Mouse (Mus musculus) adrenal gland, postnatal 10 days (tissue): ENCODE measurements around the gene Pnpla5. TPM values are rescaled to one million over a fixed set of nuclear protein-coding genes. Genes with fewer than 3 reads are reported as not detected.
"Not testable (repeated sequence)": the region's sequence is repeated elsewhere in the genome, so short reads cannot be mapped to it uniquely, and the experiment has no call there.

Experiments
- DNase-seq: peaks from one replicate; pipeline ENCODE4 v3.0.0; 2021; ENCODE audit warnings: mixed read lengths
- long read RNA-seq, 2 experiments: library from polyadenylated mRNA; stranded (forward); transcript quantifications; one replicate each; pipeline ENCODE4 v2.0.0; 2021
- total RNA-seq, 2 experiments: library from RNA; stranded (reverse); gene quantifications; 2 replicates each; pipeline ENCODE4 v1.2.3; 2021

The Pnpla5 gene
- total RNA-seq, result under 1 TPM; 0.12 to 0.18 TPM
- long read RNA-seq, experiment 1, result 0 reads
- long read RNA-seq, experiment 2, result 0 reads

- DNase-seq, result no peak
Measured at GRCm38 (mm10) chr15:84123075-84123474, at the start of gene Pnpla5. TSS of gene Pnpla5 (minus strand) at chr15:84123175.

- DNase-seq, result no peak
Measured at GRCm38 (mm10) chr15:84171166-84171565, 48.2 kb upstream of the Pnpla5 start.

- no peak for DNase-seq
Measured at GRCm38 (mm10) chr15:84169511-84169910, 46.5 kb upstream of the Pnpla5 start.

DNA sequence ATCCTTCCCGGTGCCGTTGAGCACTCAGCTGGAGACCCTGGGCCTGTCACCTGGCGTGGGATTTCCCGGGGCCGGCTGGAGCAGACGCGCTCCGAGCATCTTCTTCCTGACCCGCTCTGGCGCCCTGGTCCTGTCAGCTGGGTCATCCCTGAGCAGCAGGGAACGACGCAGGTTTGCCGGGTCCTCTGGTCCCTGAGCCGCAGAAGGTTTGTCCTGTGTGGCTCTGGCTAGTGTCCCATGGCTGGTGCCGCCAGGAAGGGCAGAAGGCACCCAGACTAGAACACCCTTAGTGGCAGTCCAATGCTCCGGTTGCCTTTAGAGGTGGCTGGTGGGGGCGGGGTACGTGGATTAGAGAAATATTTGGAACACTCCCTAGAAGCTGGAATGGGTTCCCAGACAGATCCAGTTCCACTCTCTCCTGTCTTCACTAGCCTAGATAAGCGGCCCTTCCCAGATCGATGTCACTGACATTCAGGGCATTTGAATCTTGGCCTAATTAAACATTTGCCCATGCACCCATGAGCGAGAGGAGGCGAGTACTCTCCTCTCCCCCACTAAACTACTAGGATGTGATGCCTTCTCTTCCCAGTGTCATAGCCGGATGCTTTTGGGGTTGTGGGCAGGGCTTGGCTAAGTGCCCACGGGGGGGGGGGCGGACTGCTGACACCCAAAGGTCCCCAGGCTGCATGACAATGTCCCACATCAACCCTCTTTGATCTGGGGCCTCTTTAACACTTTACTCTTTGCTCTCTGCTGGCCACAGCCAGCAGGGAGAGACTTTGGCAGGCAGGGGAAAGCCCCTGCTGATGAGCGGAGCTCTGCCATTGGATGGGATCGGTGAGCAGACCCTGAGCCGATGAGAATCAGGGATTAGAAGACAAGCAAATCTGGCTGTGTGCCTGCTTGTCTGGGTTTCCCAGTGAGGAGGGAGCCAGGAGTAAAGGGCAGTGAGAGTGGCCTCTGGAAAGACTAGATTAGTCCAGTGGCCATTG is 45.5 kb upstream of the Pnpla5 start:
- DNase-seq, result peak; percentile 50

GRCm38 (mm10) chr15:84167600-84167999 is 44.6 kb upstream of the Pnpla5 start, which contains the start of gene Pnpla3:
TSS of gene Pnpla3 (plus strand) at chr15:84167837.
- DNase-seq, result peak; percentile 97

DNA sequence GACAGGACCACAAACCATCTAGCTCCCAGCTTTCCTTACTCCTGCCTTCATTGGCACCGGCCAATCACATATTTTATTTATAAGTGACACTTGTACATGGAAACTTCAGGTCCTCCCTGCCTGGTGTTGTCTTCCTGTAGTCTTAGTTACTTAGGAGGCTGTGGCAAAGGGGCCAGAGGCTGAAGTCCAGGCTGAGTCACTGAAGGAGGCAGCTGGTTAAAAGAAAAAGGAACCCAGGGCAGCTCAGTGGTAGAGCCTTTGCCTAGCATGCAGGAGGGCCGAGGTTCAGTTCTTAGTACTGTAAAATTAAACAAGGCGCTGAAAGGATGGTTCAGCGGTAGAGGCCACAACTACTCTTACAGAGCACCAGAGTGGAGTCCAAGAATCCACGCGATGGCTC is 43.8 kb upstream of the Pnpla5 start:
- DNase-seq, result no peak

DNA sequence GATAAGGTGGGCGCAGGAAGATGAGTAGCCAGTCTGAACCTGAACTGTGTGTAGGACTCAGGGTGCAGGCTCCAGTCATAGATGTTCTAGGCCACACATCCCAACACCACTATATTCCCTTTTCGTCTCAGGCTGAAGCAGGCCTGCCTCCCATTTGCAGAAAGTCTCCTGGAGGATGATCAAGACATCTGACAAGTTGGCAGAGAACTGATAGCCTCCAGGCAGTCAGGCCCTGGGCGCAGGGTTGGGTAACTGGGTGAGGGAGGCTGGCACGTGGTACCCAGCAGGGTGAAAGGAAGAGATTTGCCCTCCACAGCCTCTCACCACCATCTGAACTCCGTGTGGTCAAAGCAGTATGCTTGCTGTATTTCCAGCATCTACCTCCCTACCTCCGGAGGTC is 38.9 kb upstream of the Pnpla5 start:
- peak; percentile 28 for DNase-seq

- DNase-seq, result not testable (repeated sequence)
Measured at GRCm38 (mm10) chr15:84157530-84157929, 34.6 kb upstream of the Pnpla5 start.

- no peak for DNase-seq
Measured at GRCm38 (mm10) chr15:84156158-84156557, 33.2 kb upstream of the Pnpla5 start.

DNA sequence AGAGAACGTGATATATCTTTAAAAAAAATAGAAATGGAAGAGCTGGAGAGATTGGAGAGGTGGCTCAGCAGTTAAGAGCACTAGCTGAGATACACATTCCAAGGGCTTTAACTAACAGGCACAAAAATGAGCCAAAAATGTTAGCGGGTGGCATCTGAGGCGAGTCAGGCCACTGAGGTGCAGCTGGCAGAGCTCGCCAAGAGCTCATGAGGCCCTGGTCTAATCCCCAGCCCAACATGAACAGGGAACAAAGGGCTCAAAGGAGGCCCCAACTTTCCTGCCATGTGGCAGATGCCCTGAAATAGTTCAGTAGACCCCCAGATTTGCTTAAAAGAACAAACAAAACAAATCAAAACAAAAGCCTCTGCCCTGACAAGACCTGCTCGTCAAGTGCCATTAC is 18.0 kb upstream of the Pnpla5 start:
- no peak for DNase-seq

DNA sequence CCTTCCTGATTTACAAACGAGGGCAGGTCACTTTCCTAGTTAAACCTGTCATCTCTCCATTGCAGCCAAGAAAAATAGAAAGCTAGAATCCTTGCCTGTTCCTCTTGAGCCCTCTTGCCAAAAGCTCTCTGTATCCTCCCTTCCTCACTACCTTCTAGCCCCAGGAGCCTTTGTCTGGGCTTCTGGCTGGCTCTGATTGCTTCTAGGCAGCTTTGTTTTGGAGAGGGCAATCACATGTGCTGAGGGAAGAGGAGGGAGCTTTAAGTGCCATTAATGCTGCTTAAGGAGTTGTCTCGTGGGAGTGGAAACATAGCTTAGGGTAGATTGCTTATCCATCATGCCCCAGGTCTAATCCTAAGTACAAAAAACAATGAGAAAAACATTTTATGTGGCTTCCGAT is 17.1 kb upstream of the Pnpla5 start:
- DNase-seq, result no peak

DNA sequence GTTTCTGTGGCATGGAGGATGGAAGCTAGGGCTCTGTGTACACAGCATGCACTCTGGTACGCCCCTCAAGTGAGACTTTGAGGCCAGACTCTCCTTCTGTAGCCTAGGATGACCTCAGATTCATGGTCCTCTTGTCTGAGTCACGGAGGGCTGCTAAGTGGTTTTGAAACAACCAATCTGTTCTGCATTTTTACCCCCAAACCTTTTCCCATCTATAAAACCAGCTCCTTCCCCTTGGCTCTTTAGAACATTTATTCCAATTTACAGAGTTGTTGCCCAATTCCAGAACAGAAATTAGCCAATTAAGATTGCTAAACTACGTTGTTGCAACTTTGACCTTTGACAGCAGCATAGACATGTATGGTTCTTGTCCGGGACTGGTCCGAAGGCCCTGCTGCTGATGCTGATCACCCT is 16.6 kb upstream of the Pnpla5 start:
- DNase-seq, result no peak

- DNase-seq, result no peak
Measured at GRCm38 (mm10) chr15:84136473-84137415, 13.8 kb upstream of the Pnpla5 start.

- DNase-seq, result peak; percentile 32
Measured at GRCm38 (mm10) chr15:84135472-84135871, 12.5 kb upstream of the Pnpla5 start.

DNA sequence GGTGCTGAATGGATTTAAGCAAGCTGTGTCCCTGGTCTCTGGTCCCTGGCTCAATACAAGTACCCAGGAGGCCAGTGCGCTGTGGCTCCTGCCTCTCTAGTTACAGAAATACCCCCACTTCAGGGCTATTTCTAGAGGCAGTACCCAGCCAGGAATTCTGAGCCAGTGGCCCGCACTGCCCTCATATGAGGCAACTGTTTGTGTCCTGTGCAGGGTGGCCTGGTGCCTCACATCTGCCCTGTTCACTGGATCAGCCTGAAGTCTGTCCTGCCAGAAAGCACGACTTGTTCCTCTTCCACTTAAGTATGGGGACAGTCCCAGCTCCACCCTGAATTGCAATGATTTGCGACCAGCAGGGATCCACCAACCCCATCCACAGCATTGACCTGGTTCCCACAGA is 10.5 kb upstream of the Pnpla5 start:
- DNase-seq, result peak; percentile 59

DNA sequence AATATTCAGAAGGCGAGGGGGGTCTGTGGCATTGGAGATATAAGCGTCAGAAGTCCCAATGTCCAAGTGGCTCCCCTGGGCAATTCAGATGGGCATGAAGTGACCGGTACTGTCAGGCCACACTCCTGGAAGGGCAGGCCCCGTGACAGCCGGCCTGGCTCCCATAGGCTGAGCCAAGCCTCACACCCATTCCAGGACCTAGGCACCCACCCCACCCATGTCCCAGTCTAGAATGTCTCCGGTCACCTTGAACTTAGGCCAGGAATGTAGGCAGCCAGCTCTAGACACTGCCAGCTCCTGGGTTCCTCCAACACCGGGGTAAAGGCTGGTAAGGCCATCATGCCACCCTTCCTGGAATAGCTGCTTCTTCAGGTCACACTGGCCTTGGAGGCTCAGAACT is 9.0 kb upstream of the Pnpla5 start:
- peak; percentile 68 for DNase-seq

DNA sequence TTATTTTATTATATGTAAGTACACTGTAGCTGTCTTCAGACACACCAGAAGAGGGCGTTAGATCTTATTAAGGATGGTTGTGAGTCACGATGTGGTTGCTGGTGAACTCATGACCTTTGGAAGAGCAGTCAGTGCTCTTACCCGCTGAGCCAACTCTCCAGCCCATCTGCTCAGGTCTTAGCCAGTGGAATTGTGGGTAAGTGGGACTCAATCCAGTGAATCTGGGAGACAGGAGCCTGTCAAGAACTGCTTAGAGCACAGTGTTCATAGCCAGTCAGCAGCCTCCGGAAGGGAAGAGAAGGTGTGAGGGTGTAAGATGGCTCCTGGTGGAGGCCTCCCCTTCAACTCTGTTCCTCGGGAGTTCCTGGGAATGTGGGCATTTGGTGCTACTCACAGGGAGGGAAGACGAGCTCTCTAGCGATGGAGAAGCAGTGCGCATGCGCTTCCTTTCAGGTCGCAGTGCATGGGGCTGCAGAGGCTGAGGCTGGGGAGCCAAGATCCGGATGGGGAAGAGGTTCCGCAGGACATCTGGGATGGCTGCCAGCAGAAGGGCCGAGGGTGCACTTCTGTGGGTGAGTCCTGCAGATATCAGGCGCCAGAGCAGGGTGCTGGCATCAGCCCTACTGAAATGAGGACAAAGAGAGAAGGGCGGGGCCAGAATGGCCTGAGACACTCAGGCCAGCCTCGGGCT is 8.3 kb upstream of the Pnpla5 start:
- peak; percentile 78 for DNase-seq

DNA sequence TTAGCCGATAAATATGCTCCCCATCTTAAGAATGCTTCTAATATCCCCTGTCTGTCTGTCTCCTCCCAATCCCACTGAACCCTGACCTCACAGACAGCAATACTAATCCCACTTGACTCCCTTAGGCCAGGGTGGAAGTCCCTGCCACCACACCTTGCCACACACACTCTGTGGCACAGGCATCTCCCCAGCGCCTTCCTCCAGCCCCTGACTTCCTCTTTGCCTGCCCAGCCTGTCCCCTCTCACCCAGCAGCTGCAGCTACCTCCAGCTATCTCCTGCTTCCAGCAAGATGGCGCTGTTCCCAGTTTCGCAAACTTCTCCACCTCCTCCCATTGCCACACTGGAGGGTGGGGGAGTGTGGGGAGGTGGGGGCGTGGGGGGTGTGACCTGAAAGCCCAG is 3.9 kb upstream of the Pnpla5 start:
- DNase-seq, result no peak

- DNase-seq, result no peak
Measured at GRCm38 (mm10) chr15:84126447-84126846, 3.5 kb upstream of the Pnpla5 start.

- DNase-seq, result no peak
Measured at GRCm38 (mm10) chr15:84124086-84124485, 1.1 kb upstream of the Pnpla5 start.

DNA sequence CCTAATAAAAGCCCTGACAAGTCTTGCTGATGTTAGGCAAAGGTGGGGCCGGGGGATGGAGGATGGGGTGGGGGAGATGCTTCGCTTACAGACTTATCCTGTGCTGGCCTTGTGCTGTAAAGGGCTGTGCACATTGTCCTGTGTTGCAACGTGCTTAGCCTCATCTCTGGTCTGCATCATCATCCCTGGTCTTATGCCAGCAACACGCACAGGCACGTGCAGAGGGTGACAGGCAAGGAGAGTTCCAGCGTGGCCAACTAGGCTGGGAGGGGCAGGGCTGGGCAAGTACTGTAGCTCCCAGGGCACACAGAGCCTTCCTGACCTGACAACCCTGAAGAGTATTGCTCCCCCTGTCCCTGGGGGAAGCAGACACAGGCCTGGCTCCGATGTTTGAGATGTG is 1.9 kb downstream of the Pnpla5 start:
- DNase-seq, result peak; percentile 28

- DNase-seq, result peak; percentile 56
Measured at GRCm38 (mm10) chr15:84120612-84121011, 2.4 kb downstream of the Pnpla5 start.
